Comparison of ENCODE assay signal across 10 mouse cellular contexts in genomic region chr4:86020372-86021090, GRCm38 (mm10).
DNase-seq lines count a peak whose midpoint lies in the region; ATAC-seq and TF ChIP-seq lines count a peak whose summit lies in the region.
"Had no signal": no experiment of that assay in that cellular context is flagged by ENCODE, and none has a peak within 500 bp of the region (broad histone marks: within the 10 kb centered on the region; RNA-seq: fewer than 3 reads in every experiment).

No protein-coding gene starts in this region.

- DNase-seq in layer of hippocampus, adult 11-12 months (ENCODE audit: low spot score), result peak; percentile 14
- no peak for DNase-seq in layer of hippocampus, postnatal 25 days (ENCODE audit: extremely low spot score in 1 of 2, low spot score in 1 of 2)
- DNase-seq in embryo, embryonic 9.5 days (ENCODE audit: extremely low spot score), result peak; percentile 13
- DNase-seq in kidney, adult 11 months, result no peak

- no peaks in the 10 kb centered on the region for H3K9me3 ChIP-seq in hindbrain, embryonic 13.5 days
- H3K9me3 ChIP-seq: kidney, embryonic 15.5 days; lung, embryonic 15.5 days had no signal

- no peak overlapping the region for H3K9ac ChIP-seq in hindbrain, embryonic 13.5 days
- H3K9ac ChIP-seq: kidney, embryonic 15.5 days; lung, embryonic 15.5 days had no signal

- peaks cover 16% of the 10 kb centered on the region for H3K4me1 ChIP-seq in hindbrain, embryonic 13.5 days (replicated peaks)
- H3K4me1 ChIP-seq: lung, embryonic 15.5 days had no signal

- no peak overlapping the region for H3K4me3 ChIP-seq in hindbrain, embryonic 13.5 days
- no peak overlapping the region for H3K4me3 ChIP-seq in myocyte
- H3K4me3 ChIP-seq: kidney, embryonic 15.5 days; lung, embryonic 15.5 days had no signal

- H3K4me2 ChIP-seq in hindbrain, embryonic 13.5 days, result peak overlapping the region; percentile 19; the same call in 1 of the 2 replicates
- H3K4me2 ChIP-seq in myocyte (ENCODE audit: low read depth), result no peak overlapping the region
- H3K4me2 ChIP-seq: kidney, embryonic 15.5 days; lung, embryonic 15.5 days had no signal

- no peak overlapping the region for H3ac ChIP-seq in myocyte (ENCODE audit: control insufficient read depth, insufficient read length)

- H3K27me3 ChIP-seq in hindbrain, embryonic 13.5 days, result no peaks in the 10 kb centered on the region
- no peaks in the 10 kb centered on the region for H3K27me3 ChIP-seq in myocyte (ENCODE audit: control insufficient read depth, insufficient read depth, insufficient read length)
- H3K27me3 ChIP-seq: kidney, embryonic 15.5 days; lung, embryonic 15.5 days had no signal

- ATAC-seq in hindbrain, embryonic 13.5 days (ENCODE audit: low FRiP score), result peak; percentile 89
- ATAC-seq in erythroblast, adult 5-6 weeks (replicated peaks; ENCODE audit: low FRiP score, poor library complexity, severe bottlenecking), result no peak
- no peak for ATAC-seq in granulocyte monocyte progenitor cell, adult 5-6 weeks (replicated peaks; ENCODE audit: poor library complexity, severe bottlenecking)

- H3K79me2 ChIP-seq in myocyte (ENCODE audit: control insufficient read depth, insufficient read depth), result no peaks in the 10 kb centered on the region

- WGBS in hindbrain, embryonic 13.5 days, result 26% methylated on average over 10 of the region's 10 CpGs

- H3K27ac ChIP-seq in hindbrain, embryonic 13.5 days, result peak overlapping the region; percentile 71
- H3K27ac ChIP-seq: kidney, embryonic 15.5 days; lung, embryonic 15.5 days had no signal

- H3K36me3 ChIP-seq in hindbrain, embryonic 13.5 days, result no peaks in the 10 kb centered on the region
- no peaks in the 10 kb centered on the region for H3K36me3 ChIP-seq in myocyte (ENCODE audit: control insufficient read depth, insufficient read depth)
- H3K36me3 ChIP-seq: kidney, embryonic 15.5 days; lung, embryonic 15.5 days had no signal

- TF ChIP-seq POLR2A in myocyte (IDR thresholded peaks at IDR 0.05; ENCODE audit: insufficient read length, low read depth), result no peak

TF ChIP-seq in myocyte, 11 proteins besides CTCF, POLR2A, EP300 and RAD21:
- TF ChIP-seq USF1 (IDR thresholded peaks at IDR 0.05; ENCODE audit: low read depth), result no peak
- no peak for TF ChIP-seq E2F4 (IDR thresholded peaks at IDR 0.05; ENCODE audit: insufficient read depth)
- peak in 2 of 3 experiments; percentile 53 to 59 for TF ChIP-seq MYOG (IDR thresholded peaks at IDR 0.05; ENCODE audit: control insufficient read depth in 1 of 3, insufficient read depth in 1 of 3, insufficient read length in 2 of 3, low read depth in 2 of 3)
- peak in 2 of 3 experiments; percentile 29 to 56 for TF ChIP-seq MYOD1 (IDR thresholded peaks at IDR 0.05; ENCODE audit: control insufficient read depth in 1 of 3, insufficient read length in 2 of 3, low read depth in 2 of 3)

Comparison
In these comparisons a context has a peak if more than half of its experiments do, and no peak if none do; other contexts are left out.
1. DNase-seq: peak in layer of hippocampus, adult 11-12 months (single experiment) and embryo, embryonic 9.5 days (single experiment); none in layer of hippocampus, postnatal 25 days (0 of 2) and kidney, adult 11 months (single experiment).